Mouse (Mus musculus) heart, embryonic 16.5 days (tissue): ENCODE measurements at regions not wholly inside any gene's neighbourhood (a gene's known extent, or its start where the extent isn't known, plus 50 kb on each side); places are given as distances from the start of the nearest gene placed in this dataset.
A peak's percentile ranks its signal among the peaks of the same experiment; 100 is the strongest.

Experiments
- ATAC-seq: fragments of 200-750 bp; cut with Nextera tagmentation; replicated peaks from 2 replicates; pipeline ENCODE4 v1.8.0; 2017; ENCODE audit warnings: moderate number of reproducible peaks; ENCODE audit not compliant: insufficient read depth, low FRiP score; ENCODE audit errors: extremely low read depth
- H3K27ac ChIP-seq: fragments of 300-500 bp; sonication (generic); 2 replicates; pipeline ENCODE4 v1.5.1; 2014; ENCODE audit warnings: mild to moderate bottlenecking, low read length, control low read depth, moderate library complexity
- H3K27me3 ChIP-seq: fragments of 300-500 bp; sonication (generic); 2 replicates; pipeline ENCODE4 v1.6.1; 2014; ENCODE audit warnings: low read length, mixed read lengths; ENCODE audit not compliant: control insufficient read depth, insufficient read depth
- H3K36me3 ChIP-seq: fragments of 300-500 bp; sonication (generic); 2 replicates; pipeline ENCODE4 v1.6.1; 2014; ENCODE audit not compliant: control insufficient read depth, insufficient read depth
- H3K4me1 ChIP-seq: fragments of 300-500 bp; sonication (generic); 2 replicates; pipeline ENCODE4 v1.6.1; 2014; ENCODE audit warnings: low read length, mixed read lengths; ENCODE audit not compliant: control insufficient read depth, insufficient read depth
- H3K4me2 ChIP-seq: fragments of 300-500 bp; sonication (generic); 2 replicates; pipeline ENCODE4 v1.6.1; 2014; ENCODE audit warnings: low read depth, mild to moderate bottlenecking, control low read depth, low read length
- H3K4me3 ChIP-seq: fragments of 300-500 bp; sonication (generic); 2 replicates; pipeline ENCODE4 v1.5.1; 2014; ENCODE audit warnings: mild to moderate bottlenecking, control low read depth, low read length
- H3K9ac ChIP-seq: fragments of 300-500 bp; sonication (generic); 2 replicates; pipeline ENCODE4 v1.6.1; 2014; ENCODE audit warnings: low read length, control low read depth
- H3K9me3 ChIP-seq: fragments of 300-500 bp; sonication (generic); replicated peaks from 2 replicates; pipeline ENCODE4 v1.6.1; 2016; ENCODE audit warnings: low read length; ENCODE audit not compliant: control insufficient read depth
- WGBS: fragments of 180-500 bp; shearing (Covaris S2); extraction: QIAGEN DNeasy Blood & Tissue Kit; methylation state at CpG from one replicate; pipeline ENCODE4 v1.1.7; 2014; 5-methylcytosine and 5-hydroxymethylcytosine counted together

- H3K4me1 ChIP-seq = 0 out of 2 replicates have a peak, but pooled peaks cover 3% of the 10 kb centered on the region
- WGBS = 89% methylated on average over 15 of the region's 15 CpGs
These were observed 84.7 kb upstream of the Stx16 start for GRCm38 (mm10) chr2:173991447-173991846.

GRCm38 (mm10) chr2:173992041-173992440 lies 84.1 kb upstream of the Stx16 start:
- Histone ChIP-seq H3K9ac (no peak overlapping the region), H3K36me3 (no peaks in the 10 kb centered on the region), H3K4me2 (no peak overlapping the region), H3K27me3 (no peaks in the 10 kb centered on the region), H3K9me3 (no peaks in the 10 kb centered on the region), H3K27ac (no peak overlapping the region), H3K4me3 (no peak overlapping the region), H3K4me1 (0 out of 2 replicates have a peak, but pooled peaks cover 3% of the 10 kb centered on the region)
- peak; percentile 69; the same call in 1 of the 2 replicates for ATAC-seq
- 33% methylated on average over 5 of the region's 5 CpGs for WGBS

More at GRCm38 (mm10) chr2:173991447-173991846, 84.7 kb upstream of the Stx16 start:
- H3K4me2 ChIP-seq = no peak overlapping the region
- H3K27me3 ChIP-seq = no peaks in the 10 kb centered on the region
- no peak overlapping the region for H3K4me3 ChIP-seq
- no peak overlapping the region for H3K27ac ChIP-seq
- no peak for ATAC-seq
- no peaks in the 10 kb centered on the region for H3K9me3 ChIP-seq
- no peaks in the 10 kb centered on the region for H3K36me3 ChIP-seq
- no peak overlapping the region for H3K9ac ChIP-seq

GRCm38 (mm10) chr2:173993431-173993955 lies 82.6 kb upstream of the Stx16 start:
- Histone ChIP-seq H3K36me3 (no peaks in the 10 kb centered on the region), H3K9ac (no peak overlapping the region), H3K4me1 (0 out of 2 replicates have a peak, but pooled peaks cover 3% of the 10 kb centered on the region), H3K9me3 (no peaks in the 10 kb centered on the region), H3K27me3 (no peaks in the 10 kb centered on the region), H3K4me3 (no peak overlapping the region), H3K27ac (no peak overlapping the region), H3K4me2 (no peak overlapping the region)
- no peak for ATAC-seq
- WGBS = 73% methylated on average over 5 of the region's 5 CpGs

- Histone ChIP-seq H3K9ac (no peak overlapping the region), H3K4me3 (no peak overlapping the region), H3K27ac (no peak overlapping the region), H3K36me3 (no peaks in the 10 kb centered on the region), H3K4me2 (no peak overlapping the region), H3K27me3 (no peaks in the 10 kb centered on the region), H3K9me3 (no peaks in the 10 kb centered on the region), H3K4me1 (0 out of 2 replicates have a peak, but pooled peaks cover 3% of the 10 kb centered on the region)
- WGBS = 50% methylated on average over 13 of the region's 13 CpGs
- ATAC-seq = no peak
These were observed 81.6 kb upstream of the Stx16 start for GRCm38 (mm10) chr2:173994301-173995073.

- H3K4me3 ChIP-seq = no peak overlapping the region
- 81% methylated on average over 8 of the region's 8 CpGs for WGBS
- H3K27me3 ChIP-seq = no peaks in the 10 kb centered on the region
- H3K27ac ChIP-seq = no peak overlapping the region
- H3K9me3 ChIP-seq = peaks cover 16% of the 10 kb centered on the region
- H3K4me1 ChIP-seq = no peaks in the 10 kb centered on the region
- H3K4me2 ChIP-seq = no peak overlapping the region
- 0 out of 2 replicates have a peak, but pooled peaks have one; percentile 19 for ATAC-seq
- no peaks in the 10 kb centered on the region for H3K36me3 ChIP-seq
- H3K9ac ChIP-seq = no peak overlapping the region
These were observed 71.4 kb upstream of the Stx16 start for GRCm38 (mm10) chr2:174004666-174005065.

- Histone ChIP-seq H3K9ac (no peak overlapping the region), H3K27me3 (no peaks in the 10 kb centered on the region), H3K4me2 (no peak overlapping the region), H3K27ac (no peak overlapping the region), H3K4me3 (no peak overlapping the region), H3K9me3 (peaks cover 16% of the 10 kb centered on the region), H3K4me1 (peaks cover 4% of the 10 kb centered on the region), H3K36me3 (no peaks in the 10 kb centered on the region)
- WGBS = 69% methylated on average over 2 of the region's 2 CpGs
- ATAC-seq = no peak
These were observed 68.1 kb upstream of the Stx16 start for GRCm38 (mm10) chr2:174007976-174008349.

- Histone ChIP-seq H3K27me3 (no peaks in the 10 kb centered on the region), H3K4me2 (no peak overlapping the region), H3K36me3 (no peaks in the 10 kb centered on the region), H3K9ac (no peak overlapping the region), H3K4me1 (peaks cover 4% of the 10 kb centered on the region), H3K4me3 (no peak overlapping the region), H3K9me3 (peaks cover 12% of the 10 kb centered on the region), H3K27ac (0 out of 2 replicates have a peak overlapping the region, but pooled peaks have one; percentile 12)
- no peak for ATAC-seq
- WGBS = 61% methylated on average over 19 of the region's 19 CpGs
These were observed 67.5 kb upstream of the Stx16 start for GRCm38 (mm10) chr2:174008350-174009218.

GRCm38 (mm10) chr2:174010038-174010437 lies 66.1 kb upstream of the Stx16 start:
- no peaks in the 10 kb centered on the region for H3K27me3 ChIP-seq
- H3K9ac ChIP-seq = no peak overlapping the region
- no peaks in the 10 kb centered on the region for H3K9me3 ChIP-seq
- peaks cover 4% of the 10 kb centered on the region for H3K4me1 ChIP-seq
- no peak overlapping the region for H3K4me2 ChIP-seq
- no peak overlapping the region for H3K27ac ChIP-seq
- 61% methylated on average over 3 of the region's 3 CpGs for WGBS
- no peaks in the 10 kb centered on the region for H3K36me3 ChIP-seq
- H3K4me3 ChIP-seq = no peak overlapping the region
- ATAC-seq = no peak
